Mouse (Mus musculus): Measurements from ENCODE around the gene C2cd4c. TPM values are rescaled to one million over a fixed set of nuclear protein-coding genes. Genes with fewer than 3 reads are reported as not detected.

C2cd4c gene
- 0.62 and 0.70 TPM in 2 replicates for polyA plus RNA-seq (2015; fragmentation: Nextera tagmentation; extraction: Ambion mirVana)

DNA sequence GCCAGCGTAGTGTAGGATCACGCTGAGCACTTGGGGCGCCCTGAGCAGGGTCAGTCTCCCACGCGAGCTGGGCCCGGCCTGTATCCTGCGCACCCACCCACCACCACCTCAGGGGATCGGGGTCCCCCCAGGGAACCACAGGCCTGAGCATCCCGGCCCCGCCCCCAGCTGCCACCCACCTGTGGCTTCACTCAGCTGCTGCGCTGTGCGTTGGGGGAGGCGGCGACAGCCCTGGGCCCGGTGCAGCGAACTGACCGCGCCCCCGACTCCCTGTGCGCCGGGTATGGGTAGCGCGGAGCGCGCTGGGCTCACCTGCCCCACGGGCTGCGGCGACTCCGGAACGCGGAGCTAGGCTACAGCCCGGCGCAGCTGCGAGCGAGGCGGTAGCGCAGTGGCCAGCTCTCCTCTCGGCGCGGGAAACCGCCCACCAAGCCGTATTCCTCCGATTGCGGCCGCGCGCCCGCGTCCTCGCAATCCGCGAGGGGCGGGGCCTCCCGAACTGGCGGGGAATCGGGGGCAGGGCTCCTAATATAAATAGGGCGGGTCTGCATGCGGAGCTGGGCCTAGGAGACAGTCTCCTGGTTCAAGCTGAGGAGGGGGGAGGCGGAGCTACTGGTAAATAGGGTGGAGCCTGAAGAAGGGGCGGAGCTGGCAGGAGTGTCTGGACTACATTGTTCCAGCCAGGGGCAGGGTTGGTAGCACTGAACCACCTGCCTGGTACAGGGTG is at the start of gene C2cd4c:
C2cd4c (minus strand) TSS at position 448 of the 727 bp plus-strand sequence.
- ATAC-seq: peak; percentile 91
- peak within 1 kb of the TSS; percentile 76 for H3K9ac ChIP-seq (ENCODE audit: low read depth, low read length)
- under 1% methylated on average over 42 of the region's 60 CpGs for WGBS
- H3K27me3 ChIP-seq (replicated peaks; ENCODE audit: control insufficient read depth, insufficient read depth, low read length): peaks cover 11% of the 10 kb centered on the region
- H3K9me3 ChIP-seq (ENCODE audit: control insufficient read depth, low read length): no peaks in the 10 kb centered on the region
- H3K4me3 ChIP-seq (ENCODE audit: low read length): peak within 1 kb of the TSS; percentile 69
- H3K27ac ChIP-seq (ENCODE audit: low read depth, low read length): peak within 1 kb of the TSS; percentile 56; the same call in 1 of the 2 replicates
- H3K4me1 ChIP-seq (ENCODE audit: control insufficient read depth, insufficient read depth, low read depth, low read length): peaks cover 28% of the 10 kb centered on the region
- H3K36me3 ChIP-seq (ENCODE audit: control insufficient read depth, insufficient read depth, low read length): no peaks in the 10 kb centered on the region
- peak within 1 kb of the TSS; percentile 99 for H3K4me2 ChIP-seq (ENCODE audit: low read length)

DNA sequence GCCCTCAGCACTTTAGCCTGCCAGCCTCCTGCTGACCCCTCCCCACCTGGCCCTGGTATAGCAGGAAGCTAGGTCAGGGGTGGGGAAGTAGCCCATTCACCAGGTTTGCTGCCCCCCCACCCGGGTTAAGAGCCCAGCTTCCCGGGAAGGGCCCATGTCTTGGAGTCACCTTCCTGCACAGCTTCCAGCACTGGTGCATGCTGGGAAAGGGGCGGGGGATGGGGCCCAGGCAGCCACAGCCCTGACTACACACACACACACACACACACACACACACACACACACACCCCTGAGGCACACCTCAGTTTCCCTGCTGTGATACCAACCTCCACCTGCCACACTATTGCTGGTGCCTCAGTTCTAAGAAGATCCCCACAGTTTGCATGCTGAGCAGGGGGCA is 48.0 kb upstream of the C2cd4c start:
- ATAC-seq: no peak
- 53% methylated on average over 3 of the region's 3 CpGs for WGBS
- no peak overlapping the region for H3K27ac ChIP-seq (ENCODE audit: low read depth, low read length)
- no peaks in the 10 kb centered on the region for H3K36me3 ChIP-seq (ENCODE audit: control insufficient read depth, insufficient read depth, low read length)
- H3K4me1 ChIP-seq (ENCODE audit: control insufficient read depth, insufficient read depth, low read depth, low read length): no peaks in the 10 kb centered on the region
- H3K4me3 ChIP-seq (ENCODE audit: low read length): no peak overlapping the region
- no peaks in the 10 kb centered on the region for H3K9me3 ChIP-seq (ENCODE audit: control insufficient read depth, low read length)
- H3K27me3 ChIP-seq (replicated peaks; ENCODE audit: control insufficient read depth, insufficient read depth, low read length): no peaks in the 10 kb centered on the region
- H3K9ac ChIP-seq (ENCODE audit: low read depth, low read length): no peak overlapping the region; the same call in 1 of the 2 replicates
- no peak overlapping the region for H3K4me2 ChIP-seq (ENCODE audit: low read length)

DNA sequence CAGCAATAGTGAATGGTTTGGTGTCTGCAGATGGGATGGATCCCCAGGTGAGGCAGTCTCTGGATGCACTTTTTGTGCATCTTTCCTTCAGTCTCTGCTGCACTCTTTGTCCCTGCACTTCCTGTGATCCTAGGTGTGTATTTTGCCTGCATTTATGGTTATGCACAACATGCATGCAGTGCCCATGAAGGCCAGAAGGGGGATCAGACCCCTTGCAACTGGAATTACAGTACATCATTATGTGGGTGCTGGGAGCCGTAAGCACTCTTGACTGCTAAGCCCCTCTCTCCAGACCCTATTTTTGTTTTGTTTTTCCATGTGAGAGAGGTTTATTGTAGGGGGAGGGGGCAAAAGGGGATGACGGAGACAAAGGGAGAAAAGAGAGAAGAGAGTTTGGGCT is 46.5 kb upstream of the C2cd4c start:
- H3K27me3 ChIP-seq (replicated peaks; ENCODE audit: control insufficient read depth, insufficient read depth, low read length): no peaks in the 10 kb centered on the region
- H3K4me2 ChIP-seq (ENCODE audit: low read length): no peak overlapping the region
- 84% methylated on average over 2 of the region's 2 CpGs for WGBS
- no peaks in the 10 kb centered on the region for H3K36me3 ChIP-seq (ENCODE audit: control insufficient read depth, insufficient read depth, low read length)
- H3K4me3 ChIP-seq (ENCODE audit: low read length): no peak overlapping the region
- no peaks in the 10 kb centered on the region for H3K9me3 ChIP-seq (ENCODE audit: control insufficient read depth, low read length)
- no peak for ATAC-seq
- H3K4me1 ChIP-seq (ENCODE audit: control insufficient read depth, insufficient read depth, low read depth, low read length): peaks cover 3% of the 10 kb centered on the region
- no peak overlapping the region for H3K9ac ChIP-seq (ENCODE audit: low read depth, low read length)
- no peak overlapping the region for H3K27ac ChIP-seq (ENCODE audit: low read depth, low read length)

DNA sequence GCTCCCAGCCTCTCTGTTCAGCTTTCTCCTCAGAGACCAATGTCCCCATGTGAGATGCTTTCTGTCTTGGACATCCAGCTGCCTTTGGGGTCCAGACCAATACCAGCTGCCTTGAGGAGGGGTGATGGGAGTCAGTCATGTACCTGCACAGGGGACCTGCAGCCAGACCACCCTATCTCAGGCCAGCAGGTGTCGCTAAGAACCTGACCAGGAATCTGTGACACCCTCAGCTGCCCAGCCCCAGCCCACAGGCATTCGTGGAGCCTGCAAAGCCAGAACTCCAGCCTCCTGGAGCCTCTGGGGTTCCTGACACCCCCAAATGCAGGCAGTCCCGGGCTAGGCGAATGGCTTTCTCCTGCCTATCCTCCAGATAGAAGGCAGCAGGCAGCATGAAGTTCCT is 45.0 kb upstream of the C2cd4c start:
- Histone ChIP-seq H3K9ac (ENCODE audit: low read depth, low read length) (no peak overlapping the region), H3K36me3 (ENCODE audit: control insufficient read depth, insufficient read depth, low read length) (no peaks in the 10 kb centered on the region), H3K27me3 (replicated peaks; ENCODE audit: control insufficient read depth, insufficient read depth, low read length) (no peaks in the 10 kb centered on the region), H3K9me3 (ENCODE audit: control insufficient read depth, low read length) (no peaks in the 10 kb centered on the region), H3K27ac (ENCODE audit: low read depth, low read length) (no peak overlapping the region), H3K4me3 (ENCODE audit: low read length) (no peak overlapping the region), H3K4me2 (ENCODE audit: low read length) (no peak overlapping the region), H3K4me1 (ENCODE audit: control insufficient read depth, insufficient read depth, low read depth, low read length) (peaks cover 10% of the 10 kb centered on the region)
- WGBS: 22% methylated on average over 4 of the region's 4 CpGs
- ATAC-seq: no peak

DNA sequence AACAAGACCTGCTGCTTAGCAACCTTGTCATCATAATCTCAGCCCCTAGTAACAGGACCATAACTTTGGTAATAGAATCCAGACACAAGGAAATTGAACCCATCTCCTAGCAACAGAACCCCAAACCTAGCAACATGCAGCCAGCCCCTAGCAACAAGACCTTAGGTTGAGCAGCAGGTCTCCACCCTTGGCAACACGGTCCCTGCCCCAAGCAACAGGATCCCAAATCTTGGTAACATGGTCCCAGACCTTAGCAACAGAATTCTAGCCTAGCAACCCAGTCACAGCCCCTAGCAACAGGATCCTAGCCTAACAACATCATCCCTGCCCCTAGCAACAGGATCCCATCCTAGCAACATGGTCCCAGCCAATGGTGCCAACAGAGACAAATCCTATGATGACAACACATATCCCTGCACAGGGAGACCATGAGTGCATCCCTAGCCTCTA is 41.1 kb upstream of the C2cd4c start:
- no peak overlapping the region for H3K4me2 ChIP-seq (ENCODE audit: low read length)
- H3K36me3 ChIP-seq (ENCODE audit: control insufficient read depth, insufficient read depth, low read length): no peaks in the 10 kb centered on the region
- WGBS: 7% methylated on average over 1 of the region's 1 CpGs
- H3K4me1 ChIP-seq (ENCODE audit: control insufficient read depth, insufficient read depth, low read depth, low read length): peaks cover 10% of the 10 kb centered on the region
- ATAC-seq: peak; percentile 92
- H3K9ac ChIP-seq (ENCODE audit: low read depth, low read length): no peak overlapping the region
- H3K27me3 ChIP-seq (replicated peaks; ENCODE audit: control insufficient read depth, insufficient read depth, low read length): no peaks in the 10 kb centered on the region
- H3K9me3 ChIP-seq (ENCODE audit: control insufficient read depth, low read length): no peaks in the 10 kb centered on the region
- no peak overlapping the region for H3K4me3 ChIP-seq (ENCODE audit: low read length)
- peak overlapping the region; percentile 76 for H3K27ac ChIP-seq (ENCODE audit: low read depth, low read length)

DNA sequence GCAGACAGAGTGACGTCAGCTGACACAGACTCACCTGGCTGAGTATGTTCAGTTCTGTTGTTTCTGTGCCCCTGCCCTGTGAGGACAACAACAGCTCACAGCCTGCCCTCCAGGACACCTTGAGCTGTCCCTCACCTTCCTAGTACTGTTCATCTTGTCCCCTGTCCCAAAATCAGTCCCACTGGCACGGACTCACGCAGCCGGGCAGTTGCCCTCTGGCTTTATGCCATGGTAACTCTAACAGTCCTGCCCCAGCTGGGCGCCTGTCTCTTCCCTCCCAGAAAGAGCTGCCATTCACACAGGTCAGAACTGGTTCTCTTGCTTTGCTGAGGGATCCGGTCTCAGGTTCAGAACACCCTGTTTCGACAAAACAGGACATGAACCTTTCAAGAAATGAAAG is 39.0 kb upstream of the C2cd4c start:
- no peak overlapping the region for H3K27ac ChIP-seq (ENCODE audit: low read depth, low read length)
- H3K4me2 ChIP-seq (ENCODE audit: low read length): no peak overlapping the region
- H3K9ac ChIP-seq (ENCODE audit: low read depth, low read length): no peak overlapping the region
- H3K36me3 ChIP-seq (ENCODE audit: control insufficient read depth, insufficient read depth, low read length): no peaks in the 10 kb centered on the region
- ATAC-seq: no peak
- H3K4me3 ChIP-seq (ENCODE audit: low read length): no peak overlapping the region
- H3K9me3 ChIP-seq (ENCODE audit: control insufficient read depth, low read length): no peaks in the 10 kb centered on the region
- H3K4me1 ChIP-seq (ENCODE audit: control insufficient read depth, insufficient read depth, low read depth, low read length): peaks cover 10% of the 10 kb centered on the region
- 79% methylated on average over 7 of the region's 7 CpGs for WGBS
- H3K27me3 ChIP-seq (replicated peaks; ENCODE audit: control insufficient read depth, insufficient read depth, low read length): no peaks in the 10 kb centered on the region

DNA sequence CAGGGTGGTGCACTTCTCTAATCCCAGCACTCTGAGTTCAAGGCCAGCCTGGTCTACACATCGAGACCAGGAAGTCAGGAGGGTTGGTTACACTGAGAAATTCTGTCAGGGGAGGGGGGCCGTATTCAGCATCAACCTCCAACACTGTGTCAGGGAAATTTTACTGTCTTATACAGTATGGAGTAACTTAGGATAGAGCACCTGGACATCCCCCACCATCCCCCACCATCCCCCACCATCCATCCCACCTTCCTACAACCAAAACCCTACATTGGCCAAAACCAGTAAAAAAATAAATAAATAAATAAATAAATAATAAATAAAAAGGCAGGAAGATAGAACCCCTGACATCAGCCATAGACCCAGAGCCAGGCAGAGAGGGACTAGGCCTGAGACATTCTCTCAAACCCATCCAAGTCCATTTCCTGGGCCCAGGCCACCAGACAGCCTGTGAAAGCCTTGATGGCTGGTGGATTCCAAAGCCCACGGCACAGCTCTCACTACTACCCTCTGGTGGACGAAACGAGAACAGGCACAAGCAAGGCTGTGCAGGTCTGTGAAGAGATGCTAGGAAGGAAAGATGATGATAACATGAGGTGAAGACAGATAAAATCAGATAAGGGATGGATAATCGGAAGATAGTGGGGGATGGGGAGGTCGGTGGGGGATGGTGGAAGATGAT is 35.4 kb upstream of the C2cd4c start:
- peak; percentile 51 for ATAC-seq
- H3K9ac ChIP-seq (ENCODE audit: low read depth, low read length): no peak overlapping the region
- 28% methylated on average over 7 of the region's 7 CpGs for WGBS

DNA sequence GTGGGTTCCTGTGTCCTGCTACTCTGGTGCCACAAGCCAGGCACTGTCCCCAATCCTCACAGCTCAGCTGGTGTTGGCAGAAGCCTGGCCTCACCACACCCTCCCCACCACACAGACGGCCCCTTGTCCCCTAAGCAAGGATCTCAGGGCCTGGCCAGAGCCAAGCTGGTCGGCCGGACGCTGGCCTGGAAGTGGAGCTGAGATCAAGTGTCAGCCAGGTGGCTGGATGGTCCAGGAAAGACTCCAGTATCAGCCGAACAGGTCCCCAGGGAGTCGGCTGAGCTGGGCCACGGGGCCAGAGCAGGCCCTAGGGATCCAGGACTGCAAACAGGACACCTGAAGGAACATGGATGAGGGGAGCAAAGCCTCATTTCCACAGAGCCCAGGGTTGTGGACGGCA is 31.9 kb upstream of the C2cd4c start, which contains the start of gene Odf3l2:
Odf3l2 (minus strand) TSS at position 28 of the 400 bp plus-strand sequence.
- Histone ChIP-seq H3K27me3 (replicated peaks; ENCODE audit: control insufficient read depth, insufficient read depth, low read length) (no peaks in the 10 kb centered on the region), H3K4me2 (ENCODE audit: low read length) (no peak within 1 kb of the TSS), H3K4me1 (ENCODE audit: control insufficient read depth, insufficient read depth, low read depth, low read length) (no peaks in the 10 kb centered on the region), H3K4me3 (ENCODE audit: low read length) (no peak within 1 kb of the TSS), H3K9me3 (ENCODE audit: control insufficient read depth, low read length) (no peaks in the 10 kb centered on the region), H3K9ac (ENCODE audit: low read depth, low read length) (no peak within 1 kb of the TSS), H3K36me3 (ENCODE audit: control insufficient read depth, insufficient read depth, low read length) (no peaks in the 10 kb centered on the region), H3K27ac (ENCODE audit: low read depth, low read length) (no peak within 1 kb of the TSS)
- WGBS: 88% methylated on average over 8 of the region's 8 CpGs
- ATAC-seq: no peak

More for the DNA sequence above, 35.4 kb upstream of the C2cd4c start:
- Histone ChIP-seq H3K4me1 (ENCODE audit: control insufficient read depth, insufficient read depth, low read depth, low read length) (no peaks in the 10 kb centered on the region), H3K9me3 (ENCODE audit: control insufficient read depth, low read length) (no peaks in the 10 kb centered on the region), H3K36me3 (ENCODE audit: control insufficient read depth, insufficient read depth, low read length) (no peaks in the 10 kb centered on the region), H3K4me3 (ENCODE audit: low read length) (no peak overlapping the region), H3K4me2 (ENCODE audit: low read length) (no peak overlapping the region), H3K27ac (ENCODE audit: low read depth, low read length) (no peak overlapping the region), H3K27me3 (replicated peaks; ENCODE audit: control insufficient read depth, insufficient read depth, low read length) (no peaks in the 10 kb centered on the region)

DNA sequence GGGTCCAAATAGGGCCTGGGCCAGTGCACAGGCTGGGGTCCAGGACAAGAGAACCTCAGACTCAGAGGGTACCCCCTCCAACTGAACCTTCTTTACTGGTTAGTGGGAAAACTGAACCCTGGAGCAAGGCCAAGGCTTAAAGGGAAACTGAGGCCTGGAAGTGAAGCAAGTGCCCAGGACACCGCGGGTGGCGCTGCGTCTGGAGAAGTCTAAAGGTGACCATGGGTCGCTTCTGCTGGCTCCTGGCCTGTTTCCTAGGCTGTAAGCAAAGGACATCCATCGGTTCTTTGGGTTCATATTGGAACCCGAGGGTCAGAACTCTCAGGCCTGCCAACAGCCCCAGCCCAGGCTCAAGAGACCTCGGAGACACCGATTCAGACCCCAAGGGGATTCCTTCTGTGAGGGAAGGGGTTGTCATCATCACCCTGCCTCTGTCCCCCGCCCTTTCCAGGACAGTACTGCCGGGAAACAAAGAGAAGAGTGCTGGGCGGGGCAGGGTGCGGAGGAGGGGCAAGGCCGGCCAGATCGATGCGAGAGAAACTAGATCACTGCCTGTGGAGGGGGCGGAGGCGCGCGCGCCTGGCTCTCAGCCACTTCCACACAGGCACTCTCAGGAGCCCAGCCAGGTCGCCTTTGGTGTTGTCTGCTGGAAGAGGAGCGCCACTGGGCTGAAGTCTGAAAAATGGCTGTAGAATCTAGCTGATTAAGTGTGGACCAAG is 24.8 kb upstream of the C2cd4c start:
- H3K9me3 ChIP-seq (ENCODE audit: control insufficient read depth, low read length): no peaks in the 10 kb centered on the region
- H3K4me1 ChIP-seq (ENCODE audit: control insufficient read depth, insufficient read depth, low read depth, low read length): peaks cover 15% of the 10 kb centered on the region
- H3K4me2 ChIP-seq (ENCODE audit: low read length): peak overlapping the region; percentile 96
- peak; percentile 2; the same call in 1 of the 2 replicates for ATAC-seq
- H3K27me3 ChIP-seq (replicated peaks; ENCODE audit: control insufficient read depth, insufficient read depth, low read length): no peaks in the 10 kb centered on the region; the same call in none of the 2 replicates
- WGBS: 1% methylated on average over 23 of the region's 23 CpGs
- H3K36me3 ChIP-seq (ENCODE audit: control insufficient read depth, insufficient read depth, low read length): no peaks in the 10 kb centered on the region
- H3K9ac ChIP-seq (ENCODE audit: low read depth, low read length): peak overlapping the region; percentile 89
- H3K27ac ChIP-seq (ENCODE audit: low read depth, low read length): peak overlapping the region; percentile 39
- H3K4me3 ChIP-seq (ENCODE audit: low read length): peak overlapping the region; percentile 74; the same call in 1 of the 2 replicates
